Mouse (Mus musculus) lung, adult 2 months (tissue): Measurements from ENCODE around the gene Ugt2b5.

Source experiments
- CTCF ChIP-seq: fragments of 200-500 bp; IDR thresholded peaks from 2 replicates; pipeline ENCODE4 v1.5.1; 2011; ENCODE audit warnings: mild to moderate bottlenecking, low read length, control low read depth; ENCODE audit not compliant: insufficient read depth
- POLR2A ChIP-seq: fragments of 200-500 bp; IDR thresholded peaks from 2 replicates; pipeline ENCODE4 v1.6.1; 2011; ENCODE audit warnings: low read depth, mild to moderate bottlenecking, control low read depth, low read length, borderline replicate concordance; ENCODE audit errors: extremely low read depth

- TF ChIP-seq CTCF (no peak), POLR2A (no peak)
Observed at GRCm38 (mm10) chr5:87086269-87086668, 53.8 kb downstream of the Ugt2b5 start.
